Mouse (Mus musculus): ENCODE measurements around the gene Cd28. TPM values are rescaled to one million over a fixed set of nuclear protein-coding genes. Genes with fewer than 3 reads are reported as not detected.

Gene Cd28
- total and polyA plus RNA-seq, 3 experiments, result not detected

DNA sequence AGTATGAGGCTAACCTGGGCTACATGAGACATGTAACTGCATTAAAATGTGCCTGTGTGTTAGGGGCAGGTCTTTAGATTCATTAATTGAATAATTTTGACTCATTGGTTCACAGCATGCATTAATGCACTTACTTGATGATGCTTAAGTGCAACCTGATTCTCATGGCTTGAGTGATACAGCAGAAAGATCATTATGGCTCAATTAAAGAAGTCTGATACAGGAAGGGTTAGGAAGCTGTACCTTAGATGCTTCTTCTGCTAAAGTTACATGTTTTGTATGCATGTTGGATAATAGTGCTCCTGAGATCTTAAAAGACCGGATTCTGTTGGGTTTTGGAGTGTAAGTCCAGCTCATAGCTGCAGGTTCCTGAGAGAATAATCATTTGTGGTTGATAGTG lies 31.7 kb downstream of the Cd28 start:
- H3K27me3 ChIP-seq (ENCODE audit: control insufficient read depth in 1 of 2, insufficient read depth in 2 of 2, low read length in 2 of 2), result no peaks in the 10 kb centered on the region
- no peak overlapping the region for H3K4me3 ChIP-seq (ENCODE audit: control insufficient read depth in 1 of 2, insufficient read depth in 1 of 2, low read depth in 2 of 2, low read length in 2 of 2)
- no peak for TF ChIP-seq ELF1 (IDR thresholded peaks at IDR 0.05; ENCODE audit: low read depth, low read length)
- no peak for TF ChIP-seq POLR2AphosphoS5 (IDR thresholded peaks at IDR 0.05; ENCODE audit: borderline replicate concordance, low read depth, low read length)
- no peak for TF ChIP-seq RAD21 (IDR thresholded peaks at IDR 0.05; ENCODE audit: low read depth, low read length)
- no peak for TF ChIP-seq TBP (IDR thresholded peaks at IDR 0.05; ENCODE audit: low read depth, low read length)
- TF ChIP-seq CHD2 (IDR thresholded peaks at IDR 0.05; ENCODE audit: low read length), result no peak
- no peak for TF ChIP-seq E2F4 (IDR thresholded peaks at IDR 0.05; ENCODE audit: borderline replicate concordance, low read depth, low read length)
- no peak for TF ChIP-seq ETS1 (IDR thresholded peaks at IDR 0.05; ENCODE audit: low read depth, low read length)
- TF ChIP-seq BHLHE40 (IDR thresholded peaks at IDR 0.05; ENCODE audit: borderline replicate concordance, low read depth, low read length), result no peak
- TF ChIP-seq MEF2A (IDR thresholded peaks at IDR 0.05; ENCODE audit: extremely low read depth, insufficient replicate concordance, low read depth, low read length, poor library complexity, severe bottlenecking), result no peak
- DNase-seq (ENCODE audit: low read depth, low spot score), result no peak
- no peak overlapping the region for H3K9ac ChIP-seq (ENCODE audit: control insufficient read depth, low read depth, low read length, poor library complexity, severe bottlenecking)
- no peaks in the 10 kb centered on the region for H3K9me3 ChIP-seq (replicated peaks; ENCODE audit: insufficient read depth, low read length)
- H3K79me2 ChIP-seq (ENCODE audit: control insufficient read depth, insufficient read depth, low read length, poor library complexity), result no peaks in the 10 kb centered on the region
- H3K27ac ChIP-seq (ENCODE audit: control insufficient read depth, low read depth, low read length), result no peak overlapping the region
- no peaks in the 10 kb centered on the region for H3K36me3 ChIP-seq (ENCODE audit: control insufficient read depth in 1 of 2, insufficient read depth in 2 of 2, low read length in 2 of 2)
- H3K4me1 ChIP-seq (ENCODE audit: control insufficient read depth in 1 of 2, insufficient read depth in 2 of 2, low read length in 2 of 2), result no peaks in the 10 kb centered on the region

DNA sequence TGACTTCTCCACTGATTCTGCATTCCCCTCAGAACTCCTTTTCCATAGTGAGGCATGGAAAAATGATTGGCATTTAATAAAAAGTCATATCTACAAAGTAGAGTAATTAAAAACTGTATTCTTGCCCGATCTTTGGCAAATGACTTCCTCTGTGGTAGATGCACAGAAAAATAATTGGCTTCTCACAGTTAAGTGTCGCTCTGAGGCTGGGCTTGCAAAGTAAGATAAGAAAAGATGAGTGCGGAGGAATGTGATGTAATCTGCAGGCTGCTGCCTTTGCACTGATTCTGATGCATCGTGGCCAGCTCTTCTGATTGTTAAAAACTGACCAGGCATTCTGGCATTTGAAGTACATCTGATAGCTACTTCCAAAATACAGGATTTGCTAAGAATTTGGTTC lies 32.3 kb downstream of the Cd28 start:
- no peak for TF ChIP-seq POLR2AphosphoS2 (IDR thresholded peaks at IDR 0.05; ENCODE audit: low read length)
- no peak for TF ChIP-seq CHD2 (IDR thresholded peaks at IDR 0.05; ENCODE audit: low read length)
- TF ChIP-seq TCF12 (IDR thresholded peaks at IDR 0.05; ENCODE audit: low read depth, low read length), result no peak
- TF ChIP-seq ZMIZ1 (IDR thresholded peaks at IDR 0.05; ENCODE audit: low read depth, low read length), result no peak
- TF ChIP-seq NELFE (IDR thresholded peaks at IDR 0.05; ENCODE audit: low read depth, low read length), result no peak
- no peak for TF ChIP-seq ZNF384 (IDR thresholded peaks at IDR 0.05; ENCODE audit: low read depth, low read length)
- TF ChIP-seq MEF2A (IDR thresholded peaks at IDR 0.05; ENCODE audit: extremely low read depth, insufficient replicate concordance, low read depth, low read length, poor library complexity, severe bottlenecking), result no peak
- no peak for TF ChIP-seq TAL1 (IDR thresholded peaks at IDR 0.05; ENCODE audit: low read length)
- H3K9me3 ChIP-seq (replicated peaks; ENCODE audit: insufficient read depth, low read length), result no peaks in the 10 kb centered on the region

More for the DNA sequence above, 32.3 kb downstream of the Cd28 start:
- Histone ChIP-seq H3K36me3 (ENCODE audit: control insufficient read depth in 1 of 2, insufficient read depth in 2 of 2, low read length in 2 of 2) (no peaks in the 10 kb centered on the region), H3K27ac (ENCODE audit: control insufficient read depth, low read depth, low read length) (no peak overlapping the region), H3K9ac (ENCODE audit: control insufficient read depth, low read depth, low read length, poor library complexity, severe bottlenecking) (no peak overlapping the region), H3K79me2 (ENCODE audit: control insufficient read depth, insufficient read depth, low read length, poor library complexity) (no peaks in the 10 kb centered on the region), H3K27me3 (ENCODE audit: control insufficient read depth in 1 of 2, insufficient read depth in 2 of 2, low read length in 2 of 2) (no peaks in the 10 kb centered on the region), H3K4me3 (ENCODE audit: control insufficient read depth in 1 of 2, insufficient read depth in 1 of 2, low read depth in 2 of 2, low read length in 2 of 2) (no peak overlapping the region), H3K4me1 (ENCODE audit: control insufficient read depth in 1 of 2, insufficient read depth in 2 of 2, low read length in 2 of 2) (no peaks in the 10 kb centered on the region)
- no peak for DNase-seq (ENCODE audit: low read depth, low spot score)
